Mouse (Mus musculus) limb, embryonic 15.5 days (tissue): ENCODE results near the gene Kcnq1. TPM values are rescaled to one million over a fixed set of nuclear protein-coding genes. Genes with fewer than 3 reads are reported as not detected.
A peak's percentile ranks its signal among the peaks of the same experiment; 100 is the strongest.

Experiments used
- ATAC-seq: fragments of 200-750 bp; cut with Nextera tagmentation; 2 replicates; pipeline ENCODE4 v1.8.0; 2017; ENCODE audit warnings: low read depth, moderate TSS enrichment; ENCODE audit not compliant: insufficient number of reproducible peaks, low FRiP score, low TSS enrichment
- H3K27ac ChIP-seq: fragments of 300-500 bp; sonication (generic); 2 replicates; pipeline ENCODE4 v1.5.1; 2015; ENCODE audit warnings: moderate library complexity, mild to moderate bottlenecking, inconsistent platforms
- H3K27me3 ChIP-seq: fragments of 300-500 bp; sonication (generic); 2 replicates; pipeline ENCODE4 v1.6.1; 2015; ENCODE audit warnings: inconsistent platforms
- H3K36me3 ChIP-seq: fragments of 300-500 bp; sonication (generic); 2 replicates; pipeline ENCODE4 v1.6.1; 2015; ENCODE audit warnings: inconsistent platforms
- H3K4me1 ChIP-seq: fragments of 300-500 bp; sonication (generic); 2 replicates; pipeline ENCODE4 v1.6.1; 2015; ENCODE audit warnings: inconsistent platforms
- H3K4me2 ChIP-seq: fragments of 300-500 bp; sonication (generic); 2 replicates; pipeline ENCODE4 v1.6.1; 2015; ENCODE audit warnings: mild to moderate bottlenecking, inconsistent platforms
- H3K4me3 ChIP-seq: fragments of 300-500 bp; sonication (generic); 2 replicates; pipeline ENCODE4 v1.5.1; 2015; ENCODE audit warnings: mild to moderate bottlenecking, inconsistent platforms
- H3K9ac ChIP-seq: fragments of 300-500 bp; sonication (generic); 2 replicates; pipeline ENCODE4 v1.6.1; 2015; ENCODE audit warnings: inconsistent platforms
- H3K9me3 ChIP-seq: fragments of 300-500 bp; sonication (generic); 2 replicates; pipeline ENCODE4 v1.6.1; 2016; ENCODE audit warnings: inconsistent platforms
- WGBS: fragments of 180-500 bp; shearing (Covaris S2); methylation state at CpG from one replicate; pipeline ENCODE4 v1.1.7; 2015; 5-methylcytosine and 5-hydroxymethylcytosine counted together
- polyA plus RNA-seq: library from polyadenylated mRNA; unstranded; fragments of >200 nt; fragmentation: Nextera tagmentation; extraction: Ambion mirVana; gene quantifications from 2 replicates; pipeline ENCODE4 v1.2.1, GENCODE M21; 2015

The Kcnq1 gene
- polyA plus RNA-seq, 1 experiment from 2014 or later: 1.1 TPM

GRCm38 (mm10) chr7:143094592-143095553 lies 11.3 kb upstream of the Kcnq1 start, which contains the start of gene Trpm5:
Gene Trpm5, minus strand, starts transcription at chr7:143094642.
- H3K9me3 ChIP-seq: no peaks in the 10 kb centered on the region
- no peak within 1 kb of the TSS for H3K4me3 ChIP-seq
- peaks cover 8% of the 10 kb centered on the region for H3K4me1 ChIP-seq
- no peaks in the 10 kb centered on the region for H3K36me3 ChIP-seq
- WGBS: 33% methylated on average over 10 of the region's 10 CpGs
- no peaks in the 10 kb centered on the region for H3K27me3 ChIP-seq
- peak; percentile 53; the same call in 1 of the 2 replicates for ATAC-seq
- H3K9ac ChIP-seq: no peak within 1 kb of the TSS
- H3K27ac ChIP-seq: no peak within 1 kb of the TSS; the same call in 1 of the 2 replicates
- no peak within 1 kb of the TSS for H3K4me2 ChIP-seq

GRCm38 (mm10) chr7:143095554-143095907 lies 10.6 kb upstream of the Kcnq1 start:
- Histone ChIP-seq H3K9me3 (no peaks in the 10 kb centered on the region), H3K9ac (no peak overlapping the region), H3K27ac (no peak overlapping the region), H3K4me1 (peaks cover 12% of the 10 kb centered on the region), H3K36me3 (no peaks in the 10 kb centered on the region), H3K4me3 (no peak overlapping the region), H3K27me3 (no peaks in the 10 kb centered on the region), H3K4me2 (no peak overlapping the region)
- 54% methylated on average over 1 of the region's 1 CpGs for WGBS
- ATAC-seq: no peak

- no peak for ATAC-seq
- Histone ChIP-seq H3K4me3 (no peak overlapping the region), H3K4me2 (no peak overlapping the region), H3K4me1 (0 out of 2 replicates have a peak, but pooled peaks cover 9% of the 10 kb centered on the region), H3K36me3 (no peaks in the 10 kb centered on the region), H3K9ac (no peak overlapping the region), H3K27ac (no peak overlapping the region), H3K27me3 (peaks cover 12% of the 10 kb centered on the region), H3K9me3 (no peaks in the 10 kb centered on the region)
- WGBS: 42% methylated on average over 4 of the region's 4 CpGs
Measured at GRCm38 (mm10) chr7:143100759-143101158, 5.4 kb upstream of the Kcnq1 start.

GRCm38 (mm10) chr7:143105258-143105897 lies 784 bp upstream of the Kcnq1 start:
- Histone ChIP-seq H3K27me3 (peaks cover 54% of the 10 kb centered on the region), H3K4me1 (peaks cover 25% of the 10 kb centered on the region), H3K4me3 (no peak overlapping the region), H3K4me2 (no peak overlapping the region), H3K9ac (no peak overlapping the region), H3K36me3 (no peaks in the 10 kb centered on the region), H3K9me3 (no peaks in the 10 kb centered on the region), H3K27ac (no peak overlapping the region)
- WGBS: 60% methylated on average over 11 of the region's 11 CpGs
- ATAC-seq: no peak

GRCm38 (mm10) chr7:143106672-143107465 lies 707 bp downstream of the Kcnq1 start:
- WGBS: 6% methylated on average over 56 of the region's 57 CpGs
- H3K9ac ChIP-seq: peak overlapping the region; percentile 17; the same call in 1 of the 2 replicates
- no peak for ATAC-seq
- peak overlapping the region; percentile 73 for H3K4me2 ChIP-seq
- peaks cover 19% of the 10 kb centered on the region for H3K4me1 ChIP-seq
- no peak overlapping the region for H3K27ac ChIP-seq
- H3K27me3 ChIP-seq: peaks cover 60% of the 10 kb centered on the region
- no peaks in the 10 kb centered on the region for H3K9me3 ChIP-seq
- H3K4me3 ChIP-seq: peak overlapping the region; percentile 37
- no peaks in the 10 kb centered on the region for H3K36me3 ChIP-seq

- ATAC-seq: no peak
- Histone ChIP-seq H3K9me3 (no peaks in the 10 kb centered on the region), H3K36me3 (no peaks in the 10 kb centered on the region), H3K27me3 (peaks cover 60% of the 10 kb centered on the region), H3K4me1 (peaks cover 19% of the 10 kb centered on the region), H3K9ac (no peak overlapping the region), H3K4me3 (no peak overlapping the region), H3K4me2 (no peak overlapping the region), H3K27ac (no peak overlapping the region)
- WGBS: 36% methylated on average over 5 of the region's 5 CpGs
Measured at GRCm38 (mm10) chr7:143108200-143108599, 2.0 kb downstream of the Kcnq1 start.

GRCm38 (mm10) chr7:143108996-143109660 lies 3.0 kb downstream of the Kcnq1 start:
- H3K4me2 ChIP-seq: no peak overlapping the region
- peaks cover 19% of the 10 kb centered on the region for H3K4me1 ChIP-seq
- H3K27ac ChIP-seq: no peak overlapping the region
- 31% methylated on average over 3 of the region's 3 CpGs for WGBS
- no peak overlapping the region for H3K9ac ChIP-seq
- ATAC-seq: no peak
- no peak overlapping the region for H3K4me3 ChIP-seq
- H3K27me3 ChIP-seq: peaks cover 60% of the 10 kb centered on the region
- no peaks in the 10 kb centered on the region for H3K36me3 ChIP-seq
- no peaks in the 10 kb centered on the region for H3K9me3 ChIP-seq

- no peak for ATAC-seq
- H3K27ac ChIP-seq: no peak overlapping the region
- H3K4me2 ChIP-seq: no peak overlapping the region
- H3K9me3 ChIP-seq: no peaks in the 10 kb centered on the region
- H3K27me3 ChIP-seq: peaks cover 58% of the 10 kb centered on the region
- H3K4me3 ChIP-seq: no peak overlapping the region
- peaks cover 19% of the 10 kb centered on the region for H3K4me1 ChIP-seq
- no peak overlapping the region for H3K9ac ChIP-seq
- H3K36me3 ChIP-seq: no peaks in the 10 kb centered on the region
- 37% methylated on average over 3 of the region's 3 CpGs for WGBS
Measured at GRCm38 (mm10) chr7:143109696-143110095, 3.5 kb downstream of the Kcnq1 start.

- 58% methylated on average over 1 of the region's 1 CpGs for WGBS
- Histone ChIP-seq H3K4me2 (no peak overlapping the region), H3K27me3 (peaks cover 47% of the 10 kb centered on the region), H3K9me3 (no peaks in the 10 kb centered on the region), H3K4me1 (peaks cover 19% of the 10 kb centered on the region), H3K9ac (no peak overlapping the region), H3K36me3 (no peaks in the 10 kb centered on the region), H3K27ac (no peak overlapping the region), H3K4me3 (no peak overlapping the region)
- no peak for ATAC-seq
Measured at GRCm38 (mm10) chr7:143110803-143111202, 4.6 kb downstream of the Kcnq1 start.

GRCm38 (mm10) chr7:143111719-143112118 lies 5.6 kb downstream of the Kcnq1 start:
- Histone ChIP-seq H3K4me3 (no peak overlapping the region), H3K4me1 (peaks cover 17% of the 10 kb centered on the region), H3K27ac (no peak overlapping the region), H3K27me3 (peaks cover 38% of the 10 kb centered on the region), H3K9ac (no peak overlapping the region), H3K9me3 (no peaks in the 10 kb centered on the region), H3K4me2 (no peak overlapping the region), H3K36me3 (no peaks in the 10 kb centered on the region)
- no peak for ATAC-seq
- 59% methylated on average over 4 of the region's 4 CpGs for WGBS

GRCm38 (mm10) chr7:143112395-143112794 lies 6.2 kb downstream of the Kcnq1 start:
- no peak overlapping the region for H3K9ac ChIP-seq
- no peaks in the 10 kb centered on the region for H3K9me3 ChIP-seq
- H3K4me2 ChIP-seq: no peak overlapping the region
- H3K36me3 ChIP-seq: no peaks in the 10 kb centered on the region
- no peak overlapping the region for H3K4me3 ChIP-seq
- H3K4me1 ChIP-seq: peaks cover 11% of the 10 kb centered on the region
- WGBS: 7% methylated on average over 1 of the region's 1 CpGs
- peaks cover 31% of the 10 kb centered on the region for H3K27me3 ChIP-seq
- no peak for ATAC-seq
- no peak overlapping the region for H3K27ac ChIP-seq
